Mouse (Mus musculus) liver, adult 2 months (tissue): ENCODE data around the gene Flywch1.

ENCODE experiments used
- CTCF ChIP-seq: fragments of 200-500 bp; IDR thresholded peaks from 2 replicates; pipeline ENCODE4 v1.5.1; 2011; ENCODE audit warnings: low read depth, low read length, control low read depth
- POLR2A ChIP-seq: fragments of 200-500 bp; IDR thresholded peaks from 2 replicates; pipeline ENCODE4 v1.6.1; 2011; ENCODE audit warnings: low read length, control low read depth; ENCODE audit not compliant: insufficient read depth; ENCODE audit errors: extremely low read depth

GRCm38 (mm10) chr17:23804426-23805085, 33.2 kb upstream of the Flywch1 start:
- TF ChIP-seq POLR2A (no peak), CTCF (no peak)
